Mouse (Mus musculus): ENCODE measurements at regions not wholly inside any gene's neighbourhood (a gene's known extent, or its start where the extent isn't known, plus 50 kb on each side); places are given as distances from the start of the nearest gene placed in this dataset.
A peak's percentile ranks its signal among the peaks of the same experiment; 100 is the strongest.

GRCm38 (mm10) chr5:119139816-119140215 lies 530.7 kb upstream of the Tbx3 start:
- no peak for DNase-seq (ENCODE audit: low spot score)

GRCm38 (mm10) chr5:119143411-119143810 lies 527.1 kb upstream of the Tbx3 start:
- DNase-seq (ENCODE audit: low spot score): no peak

- no peak for DNase-seq (ENCODE audit: low spot score)
Measured at GRCm38 (mm10) chr5:119149389-119150185, 520.9 kb upstream of the Tbx3 start.

GRCm38 (mm10) chr5:119153086-119153485 lies 517.4 kb upstream of the Tbx3 start:
- DNase-seq (ENCODE audit: low spot score): no peak

GRCm38 (mm10) chr5:119156638-119157037 lies 513.8 kb upstream of the Tbx3 start:
- DNase-seq (ENCODE audit: low spot score): no peak

GRCm38 (mm10) chr5:119158171-119158570 lies 512.3 kb upstream of the Tbx3 start:
- DNase-seq (ENCODE audit: low spot score): no peak

- no peak for DNase-seq (ENCODE audit: low spot score)
Measured at GRCm38 (mm10) chr5:119162132-119162675, 508.3 kb upstream of the Tbx3 start.

- DNase-seq (ENCODE audit: low spot score): peak; percentile 79
Measured at GRCm38 (mm10) chr5:119167718-119168117, 502.8 kb upstream of the Tbx3 start.

GRCm38 (mm10) chr5:119169274-119169673 lies 501.2 kb upstream of the Tbx3 start:
- no peak for DNase-seq (ENCODE audit: low spot score)

- DNase-seq (ENCODE audit: low spot score): no peak
Measured at GRCm38 (mm10) chr5:119171626-119172025, 498.8 kb upstream of the Tbx3 start.

- no peak for DNase-seq (ENCODE audit: low spot score)
Measured at GRCm38 (mm10) chr5:119178805-119179204, 491.7 kb upstream of the Tbx3 start.

GRCm38 (mm10) chr5:119183545-119184047 lies 486.9 kb upstream of the Tbx3 start:
- no peak for DNase-seq (ENCODE audit: low spot score)

GRCm38 (mm10) chr5:119186611-119187010 lies 483.9 kb upstream of the Tbx3 start:
- no peak for DNase-seq (ENCODE audit: low spot score)

- DNase-seq (ENCODE audit: low spot score): no peak
Measured at GRCm38 (mm10) chr5:119188476-119188875, 482.0 kb upstream of the Tbx3 start.

GRCm38 (mm10) chr5:119193699-119194681 lies 476.5 kb upstream of the Tbx3 start:
- DNase-seq (ENCODE audit: low spot score): no peak

GRCm38 (mm10) chr5:119199906-119200305 lies 470.6 kb upstream of the Tbx3 start:
- DNase-seq (ENCODE audit: low spot score): no peak

GRCm38 (mm10) chr5:119201251-119201650 lies 469.2 kb upstream of the Tbx3 start:
- DNase-seq (ENCODE audit: low spot score): no peak

GRCm38 (mm10) chr5:119204736-119205135 lies 465.7 kb upstream of the Tbx3 start:
- DNase-seq (ENCODE audit: low spot score): no peak

- no peak for DNase-seq (ENCODE audit: low spot score)
Measured at GRCm38 (mm10) chr5:119208077-119208476, 462.4 kb upstream of the Tbx3 start.

GRCm38 (mm10) chr5:119213196-119213595 lies 457.3 kb upstream of the Tbx3 start:
- no peak for DNase-seq (ENCODE audit: low spot score)

GRCm38 (mm10) chr5:119213692-119214357 lies 456.6 kb upstream of the Tbx3 start:
- DNase-seq (ENCODE audit: low spot score): no peak

- no peak for DNase-seq (ENCODE audit: low spot score)
Measured at GRCm38 (mm10) chr5:119214937-119215336, 455.5 kb upstream of the Tbx3 start.

Data from urinary bladder, postnatal 10 days (tissue).